Mouse (Mus musculus) liver, embryonic 14.5 days (tissue): Measurements from ENCODE around the gene Wnt3a.
A peak's percentile ranks its signal among the peaks of the same experiment; 100 is the strongest.

ENCODE experiments used
- CTCF ChIP-seq: IDR thresholded peaks from 2 replicates; pipeline ENCODE4 v1.5.1; 2016; ENCODE audit warnings: antibody characterized with exemption, low read depth, control low read depth
- EP300 ChIP-seq: IDR thresholded peaks from 2 replicates; pipeline ENCODE4 v1.6.1; 2016; ENCODE audit warnings: antibody characterized with exemption, low read depth

GRCm38 (mm10) chr11:59259647-59260046, 30.9 kb downstream of the Wnt3a start:
- TF ChIP-seq CTCF (no peak), EP300 (peak; percentile 79)
